Mouse (Mus musculus) mouse trophoblast stem cell (cell line): ENCODE data around the gene Zfp248.

Experiments used
- in situ Hi-C, 2 experiments: fragments of 300-500 bp; cut with MseI, MboI; formaldehyde crosslinking; loops; 2 replicates in 1 of 2; 3 replicates in 1 of 2; pipeline ENCODE4 v1.15.1; 2025

The Zfp248 gene

DNA sequence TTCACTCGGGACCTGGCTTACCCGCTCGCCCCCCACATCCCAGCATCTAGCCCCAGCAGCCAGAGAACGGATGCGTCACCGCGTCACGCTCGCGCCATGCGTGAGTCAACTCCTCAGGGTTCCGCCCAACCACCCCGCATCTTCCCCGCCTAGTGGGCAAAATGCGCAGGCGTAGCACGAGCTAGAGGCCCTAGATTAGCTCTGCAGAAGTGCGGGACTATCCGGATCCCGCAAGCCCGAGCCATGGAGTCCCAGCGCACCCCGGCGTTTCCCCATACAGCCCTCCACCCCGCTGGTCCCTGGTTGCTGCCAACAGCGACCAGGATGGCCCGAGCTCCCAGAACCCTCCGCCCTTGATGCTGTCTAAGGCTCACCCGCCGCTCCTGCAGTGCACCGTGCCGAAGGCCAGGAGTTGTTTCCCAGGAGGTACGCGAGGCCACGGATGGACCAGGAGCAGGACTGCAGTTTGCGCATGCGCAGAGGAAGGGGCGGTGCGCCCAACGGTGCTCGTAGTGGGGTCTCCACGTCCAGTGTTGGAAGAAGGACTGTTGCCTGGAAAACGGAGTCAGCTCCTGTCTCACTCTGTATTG is at the start of gene Zfp248:
Zfp248 (minus strand) TSS at position 487 of the 590 bp plus-strand sequence.
- in situ Hi-C loops = no loop called here

DNA sequence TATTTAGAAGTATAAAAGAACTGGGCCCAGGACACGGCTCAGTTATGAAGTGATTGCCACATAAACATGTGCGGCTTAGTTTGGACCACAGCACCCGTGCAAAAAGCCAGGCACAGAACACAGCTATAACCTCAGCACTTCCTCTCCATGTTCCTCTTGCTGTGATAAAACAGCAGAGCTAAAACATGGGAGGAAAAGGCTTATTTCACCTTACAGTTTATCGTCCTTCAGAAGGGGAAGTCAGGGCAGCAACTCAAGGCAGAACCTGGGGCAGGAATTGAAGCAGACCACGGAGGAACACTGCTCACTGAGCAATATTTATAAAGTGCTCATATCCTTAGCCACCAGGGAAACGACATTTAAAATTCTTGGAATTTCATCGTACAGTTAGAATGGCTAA is 43.7 kb upstream of the Zfp248 start:
- in situ Hi-C loops = no loop called here

DNA sequence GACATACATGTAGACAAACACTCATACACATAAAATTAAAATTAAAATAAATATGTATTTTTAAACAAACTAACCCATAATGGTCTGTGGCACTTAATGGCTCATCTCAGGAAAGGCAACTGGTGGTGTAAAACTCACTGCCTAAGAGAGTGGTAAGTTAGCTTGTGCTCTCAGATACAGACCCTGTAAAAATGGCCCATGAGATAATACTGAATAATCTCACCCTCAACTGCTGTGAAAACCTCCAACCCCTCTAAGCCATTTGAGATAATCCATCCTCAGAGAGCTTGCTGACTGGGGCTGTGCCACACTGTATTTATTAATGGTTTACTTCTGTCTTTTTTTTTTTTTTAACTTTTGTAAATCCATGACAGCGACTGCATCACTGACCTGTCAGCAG is 26.8 kb upstream of the Zfp248 start:
- in situ Hi-C loops = no loop called here

DNA sequence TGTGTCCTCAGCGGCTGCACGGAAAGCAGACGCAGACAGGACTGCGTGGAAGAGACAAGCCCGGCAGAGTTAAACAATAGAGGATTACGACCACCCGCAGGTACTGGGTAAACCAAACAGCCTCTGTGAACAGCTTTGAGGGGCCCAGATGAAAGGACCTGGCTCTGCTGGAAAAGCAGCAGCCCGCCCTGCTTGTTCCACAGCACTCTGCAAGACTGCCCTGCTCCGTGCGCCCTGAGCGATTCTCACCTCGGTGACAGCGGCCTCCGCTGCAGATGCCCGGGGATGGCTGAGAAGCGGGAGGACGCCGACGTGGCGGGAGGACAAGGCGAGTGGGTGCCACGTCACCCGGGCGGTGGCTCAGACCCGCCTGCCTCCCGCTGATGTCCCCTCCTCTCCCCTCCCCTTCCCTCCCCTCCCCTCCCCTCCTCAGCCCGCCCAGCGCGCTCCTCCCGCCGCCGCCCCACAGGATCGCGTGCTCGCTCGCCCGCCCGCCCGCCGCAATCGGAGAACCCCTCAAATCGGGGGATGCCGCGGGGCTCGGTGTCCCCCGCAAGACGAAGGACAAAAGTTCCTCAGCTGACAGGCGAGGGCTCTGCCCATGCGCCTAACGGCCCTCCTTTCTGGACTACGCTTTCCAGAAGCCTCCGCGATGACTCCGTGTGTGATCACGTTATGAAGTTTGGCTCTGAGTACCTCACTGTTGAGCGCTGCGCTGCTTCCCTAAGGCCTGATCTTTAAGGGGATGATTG is 23.8 kb upstream of the Zfp248 start, which contains the start of gene Zfp9:
Zfp9 (minus strand) TSS at position 364 of the 752 bp plus-strand sequence.
- in situ Hi-C loops = no loop called here

DNA sequence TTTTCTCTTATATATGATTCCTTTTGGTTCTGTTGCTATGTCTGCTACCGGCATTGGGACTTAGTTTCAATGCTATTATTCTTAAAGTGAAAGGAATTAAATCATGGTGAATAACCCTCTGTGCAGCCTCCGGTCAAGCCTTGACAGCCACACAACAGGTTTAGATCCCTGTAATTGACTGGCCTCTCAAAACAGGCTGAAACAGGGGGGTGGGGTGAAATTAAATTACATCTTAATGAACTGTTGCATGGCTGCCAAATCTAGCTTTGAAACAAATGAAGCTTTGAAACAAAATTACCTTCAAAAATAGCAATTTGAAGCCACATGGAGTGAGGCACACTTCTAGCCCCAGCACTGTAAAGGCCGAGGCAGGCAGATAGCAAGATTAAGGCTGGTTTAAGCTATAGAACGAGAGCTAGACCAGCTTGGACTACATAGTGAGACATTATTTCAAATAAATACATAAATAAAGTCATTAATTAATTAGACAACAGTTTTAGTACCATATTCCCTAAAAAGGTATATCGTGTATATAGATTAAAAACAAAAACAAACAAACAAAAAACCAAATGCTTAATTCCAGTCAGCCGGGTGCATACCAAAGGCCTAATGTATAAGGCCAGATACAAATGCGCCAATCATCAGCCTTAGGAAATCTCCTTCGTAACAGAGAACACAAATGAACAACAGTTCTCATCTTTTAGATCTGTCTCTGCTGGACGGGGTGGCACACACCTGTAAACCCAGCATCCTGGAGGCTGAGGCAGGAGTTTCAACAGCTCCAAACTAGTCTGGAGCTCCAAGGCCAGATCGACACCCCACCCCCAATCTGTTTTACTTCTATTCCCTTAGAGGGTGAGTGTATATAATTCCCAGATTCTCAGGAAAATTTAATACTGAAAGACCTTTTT is 22.8 kb upstream of the Zfp248 start:
- in situ Hi-C loops = no loop called here

DNA sequence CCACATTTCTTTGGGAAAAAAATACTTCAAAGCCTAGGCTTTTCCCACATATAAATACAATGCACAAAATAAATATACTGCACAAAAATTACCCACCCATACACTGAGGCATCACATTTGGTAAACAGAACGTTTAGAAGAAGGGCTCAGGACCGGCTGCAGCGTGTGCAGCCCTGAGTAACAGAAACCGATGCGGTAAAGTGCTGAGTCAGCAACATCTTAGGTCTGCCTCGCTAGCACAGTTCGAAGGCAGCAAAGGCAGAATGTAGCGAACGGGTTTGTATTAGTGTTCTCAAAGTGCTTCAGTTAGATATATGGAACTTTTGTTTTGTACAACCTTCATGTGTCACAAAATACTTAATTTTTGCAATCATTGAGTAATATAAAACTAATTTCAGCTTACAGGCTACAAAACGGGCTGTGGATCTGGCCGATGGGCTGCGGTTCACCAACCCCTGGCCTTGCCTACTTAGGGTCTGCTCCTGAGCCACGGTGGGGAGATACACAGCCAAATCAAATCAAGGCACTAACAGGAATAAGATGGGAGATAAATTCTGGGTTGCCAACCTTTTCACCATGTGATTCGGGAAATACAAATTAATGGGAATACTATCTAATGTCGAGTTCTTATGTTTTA is 6.9 kb upstream of the Zfp248 start:
- in situ Hi-C loops = no loop called here

DNA sequence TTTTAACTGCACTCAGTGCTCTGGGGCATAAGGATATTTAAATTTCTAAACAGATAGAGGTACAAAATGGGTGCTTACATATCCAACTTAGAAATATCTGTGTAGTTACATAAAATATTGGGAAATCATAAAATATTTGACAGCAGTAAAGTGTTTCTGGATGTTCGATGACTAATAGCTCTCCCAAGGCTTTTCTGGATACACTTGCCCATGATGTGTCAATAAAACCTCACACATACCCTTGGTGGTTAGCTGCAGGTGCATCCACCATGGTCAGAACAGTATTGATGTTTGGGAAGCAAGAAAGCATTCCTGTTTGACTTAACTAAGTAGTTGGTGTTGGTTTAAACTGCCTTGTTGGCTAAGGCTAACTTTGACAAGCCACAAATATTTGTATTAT is 2.4 kb upstream of the Zfp248 start:
- in situ Hi-C loops = no loop called here

DNA sequence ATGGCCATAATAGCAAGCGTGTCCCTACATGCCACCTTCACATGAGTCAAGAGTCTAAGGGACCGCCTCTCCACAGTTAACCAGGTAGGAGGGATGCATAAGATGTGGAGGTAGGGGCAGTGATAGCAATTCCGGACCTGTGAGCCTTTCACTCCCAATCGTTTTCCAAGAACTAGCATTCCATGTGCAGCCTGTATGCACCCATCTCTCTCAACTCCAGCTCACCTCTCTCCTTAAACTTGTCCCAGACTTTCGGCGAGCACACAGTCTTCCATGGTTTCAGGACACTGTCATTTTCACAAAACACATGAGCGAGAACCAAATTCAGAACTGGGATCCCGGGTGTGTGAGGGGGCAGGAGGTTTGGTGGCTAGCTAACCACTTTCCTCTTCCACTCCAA is 876 bp downstream of the Zfp248 start:
- in situ Hi-C loops = no loop called here

DNA sequence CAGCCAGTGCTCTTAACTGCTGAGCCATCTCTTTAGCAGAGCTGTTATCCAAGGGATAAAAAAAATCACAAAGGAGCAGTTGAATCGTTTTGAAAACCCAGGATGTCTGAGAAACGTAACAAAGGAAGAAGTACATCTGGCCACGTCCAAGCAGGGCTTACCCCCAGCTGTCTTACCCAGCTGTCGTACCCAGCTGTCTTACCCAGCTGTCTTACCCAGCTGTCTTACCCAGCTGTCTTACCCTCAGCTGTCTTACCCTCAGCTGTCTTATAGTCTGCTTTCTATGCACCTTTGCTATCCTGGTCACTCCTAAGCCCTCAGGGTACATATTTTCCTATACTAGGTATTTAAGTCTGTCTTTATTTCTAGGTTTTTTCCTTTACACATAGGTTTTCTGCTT is 23.8 kb downstream of the Zfp248 start:
- in situ Hi-C loops = no loop called here

DNA sequence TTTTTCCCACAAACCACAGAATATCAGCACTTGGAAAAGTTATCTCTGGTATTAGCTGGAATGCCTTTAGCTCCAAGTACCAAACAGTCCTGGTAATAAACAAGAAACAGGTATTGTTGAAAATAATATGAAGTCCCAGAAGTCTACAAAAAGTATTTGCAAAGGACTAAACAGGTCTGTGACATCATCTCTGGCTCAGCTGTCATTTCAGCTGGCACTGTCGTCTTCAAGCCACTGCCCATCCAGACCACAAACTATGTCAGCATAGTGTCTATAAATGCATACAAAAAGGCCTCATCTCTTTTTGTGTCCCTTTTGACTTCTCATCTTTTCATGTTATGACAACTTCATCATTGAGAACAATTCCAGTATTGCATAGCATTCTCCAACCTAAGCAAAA is 28.7 kb downstream of the Zfp248 start:
- in situ Hi-C loops = no loop called here

DNA sequence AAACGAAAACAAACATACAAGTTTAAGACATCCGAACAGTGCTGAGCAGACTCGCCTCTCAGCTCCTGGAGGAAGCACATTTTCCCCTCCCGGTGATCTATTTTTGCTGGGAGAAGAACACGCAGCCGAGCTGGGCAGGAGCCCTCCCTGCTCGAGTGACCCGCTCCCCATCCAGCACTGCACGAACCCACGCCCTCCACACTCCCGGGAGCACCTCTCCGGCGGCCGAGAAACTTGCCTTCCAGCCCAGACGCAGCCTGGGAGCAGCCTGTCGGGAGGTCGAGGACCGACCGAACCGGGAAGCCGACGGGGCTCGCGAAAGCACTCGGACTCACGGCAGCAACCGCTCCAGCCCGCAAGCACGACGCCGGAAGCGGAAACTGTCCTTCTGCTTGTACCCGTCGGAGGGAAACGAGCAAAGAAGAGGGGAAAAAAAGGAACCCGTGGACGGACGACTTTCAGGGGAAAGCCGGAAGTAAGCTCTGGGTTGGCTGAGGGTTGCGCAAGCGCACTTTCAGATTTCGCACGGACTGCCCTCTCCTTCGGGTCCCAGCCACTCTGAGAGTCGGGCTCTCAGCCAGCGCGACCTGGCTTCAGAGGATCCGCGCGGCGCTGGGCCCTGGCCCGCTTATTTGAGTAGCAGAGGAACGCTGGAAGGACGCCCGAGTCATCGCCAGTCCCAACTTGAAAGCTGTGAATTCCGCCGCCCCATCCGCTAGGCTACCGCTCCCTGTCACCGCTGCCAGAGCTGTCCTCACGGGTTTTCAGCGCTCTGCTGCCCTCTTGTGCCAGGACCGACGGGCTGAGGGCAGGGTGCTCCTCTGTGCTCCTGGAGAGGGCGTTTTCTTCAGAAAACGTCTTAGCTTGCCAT is 36.0 kb downstream of the Zfp248 start, which contains the start of gene Bms1:
Bms1 (minus strand) TSS at position 425 of the 871 bp plus-strand sequence.
- in situ Hi-C loops = no loop called here

DNA sequence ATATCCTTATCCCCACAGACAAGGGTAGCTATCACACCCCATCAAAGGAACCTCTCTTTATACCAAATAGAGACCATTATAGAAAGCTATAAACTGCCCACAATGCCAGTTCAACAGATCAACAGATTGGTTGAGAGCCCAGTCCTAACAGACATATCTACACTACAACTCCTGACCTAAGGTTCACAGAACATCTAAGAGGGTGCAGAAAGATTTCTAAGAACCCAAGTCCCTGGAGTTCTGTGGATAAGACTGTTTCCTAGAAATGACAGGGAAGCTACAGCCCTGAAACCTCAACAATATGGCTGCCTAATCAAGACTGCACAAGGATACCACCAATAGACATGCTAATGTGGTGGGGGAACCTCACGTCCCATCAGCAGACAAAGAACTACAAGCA is 44.9 kb downstream of the Zfp248 start:
- in situ Hi-C loops = no loop called here

DNA sequence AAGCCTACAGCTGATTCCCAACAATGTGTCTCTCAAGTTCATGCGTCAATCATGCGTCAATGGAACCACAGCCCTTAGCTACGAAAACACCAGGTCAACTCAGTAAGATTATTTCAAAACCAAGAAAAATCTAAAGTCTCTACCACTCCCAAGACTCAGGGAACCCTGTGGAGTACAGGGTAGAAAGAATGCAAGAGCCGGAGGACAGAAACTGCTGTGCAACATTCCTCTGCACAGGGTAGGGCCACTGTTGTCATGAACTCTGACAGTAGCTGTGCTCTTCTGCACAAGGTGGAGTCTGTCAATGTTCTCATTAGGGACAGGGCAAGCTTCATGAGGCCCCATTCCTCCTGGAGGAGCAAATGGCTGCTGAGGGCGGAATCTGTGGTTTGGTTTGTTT is 46.8 kb downstream of the Zfp248 start:
- in situ Hi-C loops = no loop called here

DNA sequence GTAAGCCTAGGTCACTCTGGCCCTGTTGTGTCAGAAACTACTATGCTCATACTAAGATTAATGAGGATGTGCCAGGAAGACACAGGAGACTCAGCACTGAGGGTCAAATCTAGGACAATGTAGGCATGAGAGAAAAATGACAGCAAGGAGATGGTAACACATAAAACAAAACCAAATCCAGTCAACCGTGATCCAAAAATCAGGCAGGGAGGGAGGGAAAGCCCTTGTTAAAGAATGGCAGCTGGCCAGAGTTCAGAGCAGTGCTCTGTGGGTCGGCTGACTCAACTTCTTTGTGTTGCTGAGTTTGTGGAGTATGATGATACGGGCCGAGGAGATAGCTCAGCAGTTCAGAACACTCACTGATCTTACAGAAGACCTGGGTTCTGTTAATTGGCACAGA is 48.9 kb downstream of the Zfp248 start:
- in situ Hi-C loops = no loop called here

DNA sequence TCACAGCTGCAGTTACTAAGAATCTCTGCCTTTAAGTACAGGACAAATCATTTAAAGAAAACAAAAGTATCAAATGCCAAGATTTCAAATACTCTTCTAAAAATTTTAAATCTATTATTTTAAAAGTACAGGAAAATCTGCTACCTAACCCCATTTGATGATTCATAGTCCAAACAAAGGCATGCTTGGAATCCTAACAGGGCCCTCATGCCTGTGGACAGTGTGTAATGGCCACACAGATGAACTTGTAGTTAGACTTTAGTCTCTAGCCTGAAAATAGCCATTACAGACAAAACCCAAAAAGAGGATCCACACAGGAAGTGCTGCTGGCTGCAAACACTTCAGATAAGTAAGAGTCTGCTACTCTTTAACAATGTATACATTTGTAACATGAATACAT is 64.6 kb downstream of the Zfp248 start:
- in situ Hi-C loops = no loop called here

DNA sequence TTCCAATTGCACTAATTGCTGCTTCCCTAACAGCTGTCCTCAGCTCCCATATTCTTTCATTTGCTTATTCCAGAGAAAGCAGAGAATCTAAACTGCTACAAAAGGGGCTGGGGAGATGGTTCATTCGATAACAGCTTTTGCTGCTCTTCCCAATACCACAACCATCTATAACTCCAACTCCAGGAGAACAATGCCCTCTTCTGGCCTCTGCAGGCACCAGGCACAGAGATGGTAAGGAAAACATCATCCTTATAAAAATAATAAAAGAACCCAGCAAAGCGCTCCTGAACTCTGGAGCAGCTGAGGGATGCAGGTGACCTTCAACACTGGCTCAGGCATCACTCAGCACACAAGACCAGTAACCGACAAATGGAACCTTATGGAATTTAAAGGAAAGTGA is 69.4 kb downstream of the Zfp248 start:
- in situ Hi-C loops = loop anchor here in 1 of 2 experiments (10.0 kb wide), 1 partner anchor 201 kb away; no protein-coding TSS in a partner anchor

DNA sequence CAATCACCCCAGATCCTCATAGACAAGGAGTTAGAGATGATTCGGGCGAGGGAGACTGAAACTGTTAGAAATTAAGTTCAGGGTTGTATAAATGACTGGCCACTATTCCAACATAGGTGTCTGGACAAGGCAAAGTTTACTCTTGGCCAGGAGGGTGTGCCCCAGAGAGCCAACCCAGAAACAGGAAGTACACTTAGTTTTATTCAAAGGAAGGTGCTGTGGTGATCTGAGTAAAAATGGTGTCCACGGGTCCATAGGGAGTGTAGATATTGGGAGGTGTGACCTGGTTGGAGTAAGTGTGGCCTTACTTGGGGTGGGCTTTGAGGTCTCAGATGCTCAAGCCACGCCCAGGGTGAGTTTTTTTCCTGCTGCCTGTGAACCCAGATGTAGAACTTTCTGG is 74.1 kb downstream of the Zfp248 start:
- in situ Hi-C loops = loop anchor here in 1 of 2 experiments (10.0 kb wide), 1 partner anchor 196 kb away; no protein-coding TSS in a partner anchor

DNA sequence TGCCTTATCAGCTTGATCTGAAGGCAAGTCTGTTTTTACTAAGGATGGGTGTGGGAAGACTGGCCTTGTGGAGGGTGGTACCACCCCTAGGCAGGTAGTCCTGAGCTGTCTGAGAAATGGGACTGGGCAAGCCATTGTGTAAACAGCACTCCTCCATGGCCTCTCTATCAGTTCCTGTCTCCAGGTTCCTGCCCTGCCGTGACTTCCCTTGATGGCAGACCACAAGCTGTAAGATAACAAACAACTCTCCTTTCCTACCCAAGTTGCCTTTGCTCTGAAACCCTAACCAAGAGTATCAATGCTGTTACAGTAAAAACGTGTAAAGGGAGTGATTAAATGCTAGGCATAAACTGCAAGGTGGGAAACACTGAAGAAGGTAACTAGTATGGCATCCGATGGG is 74.7 kb downstream of the Zfp248 start:
- in situ Hi-C loops = loop anchor here in 1 of 2 experiments (10.0 kb wide), 1 partner anchor 196 kb away; no protein-coding TSS in a partner anchor

DNA sequence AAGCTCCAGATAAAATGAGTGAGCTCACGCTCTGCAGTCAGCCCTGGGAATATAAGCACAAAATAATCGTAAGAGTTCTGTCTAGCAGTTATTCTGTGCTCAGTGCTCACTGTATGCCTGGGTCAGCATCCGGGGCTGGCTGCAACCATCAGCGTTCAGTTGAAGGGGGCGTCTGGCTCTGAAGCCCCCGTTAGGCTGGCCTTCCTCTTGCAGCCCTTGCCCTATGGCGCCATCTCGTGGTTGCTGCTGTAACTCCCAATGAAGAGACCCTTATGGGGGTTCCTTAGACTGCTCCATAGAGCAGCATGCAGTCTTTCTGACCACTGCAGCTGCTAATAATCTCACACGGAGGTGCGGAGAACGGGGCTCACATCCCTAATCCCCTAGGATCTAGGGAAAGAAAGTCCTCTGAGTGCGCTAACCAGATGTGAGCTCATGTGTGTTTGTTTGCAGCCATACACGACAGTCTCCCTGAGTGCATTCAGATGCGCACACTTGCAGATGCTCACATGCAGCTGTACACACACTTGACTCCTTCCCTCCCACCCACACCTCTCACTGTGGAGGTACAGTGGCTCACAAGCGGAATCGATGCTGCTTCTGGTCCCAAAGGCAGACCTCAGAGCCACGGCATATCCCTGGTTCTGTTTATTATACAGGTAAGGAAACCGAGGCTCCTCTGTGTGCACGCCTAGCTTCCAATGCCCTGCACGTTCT is 75.7 kb downstream of the Zfp248 start:
- in situ Hi-C loops = loop anchor here (10.0 kb wide), 1 partner anchor 195 kb away; no protein-coding TSS in a partner anchor

DNA sequence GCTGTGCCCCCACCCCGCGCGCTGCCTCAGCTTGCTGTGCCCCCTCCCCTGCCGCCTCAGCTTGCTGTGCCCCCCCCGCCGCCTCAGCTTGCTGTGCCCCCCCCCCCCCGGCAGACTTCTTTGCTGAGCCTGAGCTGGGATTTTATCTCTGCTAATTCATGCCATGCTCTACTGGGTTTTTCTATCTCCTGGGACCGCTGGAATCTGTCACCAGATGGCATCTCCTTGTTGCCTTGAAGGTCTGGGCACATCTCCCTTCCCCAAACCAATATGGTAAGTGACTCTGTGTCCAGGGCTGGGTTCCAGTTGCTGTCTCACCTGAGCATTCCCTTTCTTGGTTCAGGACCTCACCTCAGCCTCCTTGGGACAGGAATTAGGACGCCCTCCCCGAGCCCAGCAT is 77.7 kb downstream of the Zfp248 start:
- in situ Hi-C loops = loop anchor here in 1 of 2 experiments (10.0 kb wide), 1 partner anchor 193 kb away; no protein-coding TSS in a partner anchor
